Mouse (Mus musculus) brain, embryonic 18.5 days (tissue): ENCODE data around the gene Hmg20a.

Source experiments
- DNase-seq: peaks from one replicate; pipeline ENCODE4 v3.0.0-alpha.2; 2012; ENCODE audit warnings: low read depth, low spot score

Gene Hmg20a

GRCm38 (mm10) chr9:56516692-56517263 lies 98.4 kb downstream of the Hmg20a start:
- DNase-seq, result no peak

DNA sequence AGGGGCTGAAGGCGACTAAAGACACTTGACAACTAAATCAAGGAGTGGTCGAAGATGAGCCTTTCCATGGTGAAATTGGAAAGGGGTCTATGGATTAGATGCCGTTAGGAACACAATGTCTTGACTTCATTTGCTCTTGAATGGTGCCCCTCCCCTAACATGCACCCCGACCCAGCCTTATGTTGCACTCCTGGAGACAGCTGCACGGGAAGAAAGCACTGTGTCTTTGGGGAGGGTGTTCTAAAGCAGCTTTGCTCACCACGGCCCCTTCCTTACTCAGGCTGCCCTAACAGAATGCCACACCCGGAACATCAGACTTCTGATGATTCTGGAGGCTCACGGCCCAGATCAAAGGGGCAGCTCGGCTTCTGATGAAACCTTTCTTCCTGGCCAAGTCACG lies 103.9 kb downstream of the Hmg20a start:
- DNase-seq, result no peak

DNA sequence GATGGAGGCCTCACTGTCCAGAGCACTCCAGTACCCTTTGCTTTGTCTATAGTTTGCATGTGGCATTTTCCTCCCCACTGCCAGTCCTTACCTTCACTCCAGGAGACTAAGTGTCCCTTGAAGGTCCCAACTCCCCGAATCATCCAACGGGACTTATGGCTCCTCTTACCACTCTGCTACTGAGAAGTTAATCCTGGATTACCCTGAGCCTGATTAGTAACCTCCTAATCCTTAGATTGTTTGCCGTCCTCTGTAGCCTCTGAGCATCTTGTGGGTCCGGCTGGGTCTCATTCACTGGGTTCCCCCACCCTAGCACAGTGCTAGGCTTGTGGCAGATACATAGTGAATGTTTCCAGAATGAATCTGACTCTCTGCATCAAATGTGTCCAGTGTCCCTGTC lies 109.5 kb downstream of the Hmg20a start:
- no peak for DNase-seq

DNA sequence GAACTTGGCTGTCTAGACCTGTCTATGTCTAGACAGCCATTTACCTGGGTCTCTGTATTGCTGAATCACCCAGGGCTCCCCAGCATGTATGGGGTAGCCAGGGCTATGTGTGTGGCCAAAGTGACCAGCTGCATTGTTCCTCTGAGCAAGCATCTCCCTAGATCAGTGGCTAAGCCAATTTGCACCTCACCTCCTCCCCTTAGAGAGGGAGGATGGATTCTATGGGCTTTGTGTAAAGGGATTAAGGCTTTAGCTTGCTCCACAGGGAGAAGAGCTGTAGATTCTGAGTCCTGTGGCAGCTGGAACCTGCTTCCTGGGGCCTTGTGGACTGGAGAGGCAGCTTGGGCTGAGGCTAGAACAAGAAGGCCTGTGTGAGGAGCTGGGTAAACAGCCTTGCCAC lies 113.6 kb downstream of the Hmg20a start:
- DNase-seq, result no peak

DNA sequence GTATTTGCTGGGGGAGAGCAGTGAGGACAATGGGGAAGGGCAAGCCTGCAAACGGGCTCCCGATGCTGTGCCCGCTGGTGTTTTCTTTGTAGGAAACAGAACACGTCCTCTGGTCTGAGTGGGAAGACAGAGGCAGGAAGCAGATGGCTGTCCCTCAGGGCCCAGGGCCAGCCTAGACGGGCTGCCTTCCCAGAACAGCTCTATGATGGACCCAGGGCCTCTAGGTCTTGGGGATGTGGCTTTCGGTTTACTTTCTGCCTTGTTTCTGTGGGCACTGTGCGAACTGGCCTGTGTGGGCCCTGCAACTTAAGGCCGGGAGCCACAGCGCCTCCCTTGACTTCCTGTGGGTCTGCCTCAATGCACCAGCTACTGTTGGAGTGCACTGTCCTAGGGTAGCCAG lies 115.5 kb downstream of the Hmg20a start:
- no peak for DNase-seq

DNA sequence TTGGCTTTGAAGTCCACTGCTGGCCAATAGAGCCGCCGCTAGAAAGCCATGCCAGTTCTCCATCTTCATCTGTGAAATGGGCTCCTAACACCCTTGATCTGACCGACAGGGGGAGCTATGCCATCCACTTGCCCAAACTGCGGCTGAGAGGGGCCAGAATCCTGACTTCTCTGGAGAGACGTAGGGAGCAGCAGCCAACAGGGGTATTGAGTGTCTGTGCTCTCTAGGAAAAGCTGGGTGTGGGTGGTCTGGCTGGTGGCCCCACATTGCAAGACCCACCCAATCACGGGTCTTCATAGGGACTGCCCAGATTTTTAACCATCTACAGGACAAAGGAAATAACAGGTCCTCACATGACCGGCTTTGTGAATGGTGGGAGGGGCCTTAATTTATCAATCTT lies 116.3 kb downstream of the Hmg20a start:
- no peak for DNase-seq

- no peak for DNase-seq
Observed at GRCm38 (mm10) chr9:56535361-56535760, 117.0 kb downstream of the Hmg20a start.

DNA sequence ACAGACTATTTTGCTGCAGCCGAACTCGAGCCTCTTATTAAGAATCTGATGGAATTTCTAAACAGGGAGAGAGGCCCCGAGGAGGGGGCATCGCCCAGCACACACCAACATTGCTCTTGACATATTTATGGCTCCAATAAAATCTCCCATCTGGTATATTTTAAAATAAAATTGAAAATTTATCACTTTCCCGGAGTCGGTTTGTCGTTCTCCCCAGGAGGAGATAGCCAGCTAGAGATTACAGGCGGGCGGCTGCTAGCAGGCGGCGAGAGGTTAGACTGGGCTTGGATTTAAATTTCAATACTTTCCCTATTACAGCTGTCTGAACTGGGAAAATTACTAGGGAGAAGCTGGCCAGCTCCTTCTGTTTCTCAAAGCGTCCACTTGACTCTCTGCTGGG lies 121.6 kb downstream of the Hmg20a start:
- no peak for DNase-seq

GRCm38 (mm10) chr9:56544687-56545475 lies 126.5 kb downstream of the Hmg20a start:
- no peak for DNase-seq
